Mouse (Mus musculus) hindbrain, embryonic 13.5 days (tissue): Measurements from ENCODE around the gene Strn4. TPM values are rescaled to one million over a fixed set of nuclear protein-coding genes. Genes with fewer than 3 reads are reported as not detected.
A peak's percentile ranks its signal among the peaks of the same experiment; 100 is the strongest.

ENCODE experiments used
- ATAC-seq: fragments of 200-750 bp; cut with Nextera tagmentation; 2 replicates; pipeline ENCODE4 v1.8.0; 2017; ENCODE audit warnings: moderate TSS enrichment; ENCODE audit not compliant: low FRiP score
- H3K27ac ChIP-seq: fragments of 300-500 bp; sonication (generic); 2 replicates; pipeline ENCODE4 v1.5.1; 2015; ENCODE audit warnings: inconsistent platforms, mild to moderate bottlenecking, moderate library complexity
- H3K27me3 ChIP-seq: fragments of 300-500 bp; sonication (generic); 2 replicates; pipeline ENCODE4 v1.6.1; 2015; ENCODE audit warnings: mild to moderate bottlenecking, inconsistent platforms
- H3K36me3 ChIP-seq: fragments of 300-500 bp; sonication (generic); 2 replicates; pipeline ENCODE4 v1.6.1; 2015; ENCODE audit warnings: mild to moderate bottlenecking, inconsistent platforms
- H3K4me1 ChIP-seq: fragments of 300-500 bp; sonication (generic); replicated peaks from 2 replicates; pipeline ENCODE4 v1.6.1; 2015; ENCODE audit warnings: inconsistent platforms
- H3K4me2 ChIP-seq: fragments of 300-500 bp; sonication (generic); 2 replicates; pipeline ENCODE4 v1.6.1; 2015; ENCODE audit warnings: inconsistent platforms, mild to moderate bottlenecking, moderate library complexity
- H3K4me3 ChIP-seq: fragments of 300-500 bp; sonication (generic); 2 replicates; pipeline ENCODE4 v1.5.1; 2015; ENCODE audit warnings: mild to moderate bottlenecking, inconsistent platforms
- H3K9ac ChIP-seq: fragments of 300-500 bp; sonication (generic); 2 replicates; pipeline ENCODE4 v1.6.1; 2015; ENCODE audit warnings: mild to moderate bottlenecking, inconsistent platforms
- H3K9me3 ChIP-seq: fragments of 300-500 bp; sonication (generic); 2 replicates; pipeline ENCODE4 v1.6.1; 2016; ENCODE audit warnings: inconsistent platforms
- WGBS: fragments of 180-500 bp; shearing (Covaris S2); methylation state at CpG from one replicate; pipeline ENCODE4 v1.1.7; 2015; 5-methylcytosine and 5-hydroxymethylcytosine counted together
- polyA plus RNA-seq: library from polyadenylated mRNA; unstranded; fragments of >200 nt; fragmentation: Nextera tagmentation; extraction: Ambion mirVana; gene quantifications from 2 replicates; pipeline ENCODE4 v1.2.1, GENCODE M21; 2015

Gene Strn4
- polyA plus RNA-seq, 1 experiment from 2014 or later = 159 TPM

- Histone ChIP-seq H3K4me3 (no peak overlapping the region), H3K4me1 (peaks cover 37% of the 10 kb centered on the region), H3K9me3 (no peaks in the 10 kb centered on the region), H3K4me2 (no peak overlapping the region), H3K9ac (no peak overlapping the region), H3K36me3 (peaks cover 9% of the 10 kb centered on the region), H3K27me3 (no peaks in the 10 kb centered on the region), H3K27ac (no peak overlapping the region)
- no peak for ATAC-seq
- 96% methylated on average over 9 of the region's 9 CpGs for WGBS
Measured at GRCm38 (mm10) chr7:16872478-16872877, 56.8 kb downstream of the Strn4 start.

GRCm38 (mm10) chr7:16873392-16873791, 57.7 kb downstream of the Strn4 start:
- H3K9me3 ChIP-seq = no peaks in the 10 kb centered on the region
- H3K27ac ChIP-seq = no peak overlapping the region
- H3K4me2 ChIP-seq = no peak overlapping the region
- H3K36me3 ChIP-seq = peaks cover 9% of the 10 kb centered on the region; the same call in 1 of the 2 replicates
- H3K4me3 ChIP-seq = no peak overlapping the region
- no peaks in the 10 kb centered on the region for H3K27me3 ChIP-seq
- H3K9ac ChIP-seq = no peak overlapping the region
- H3K4me1 ChIP-seq = peaks cover 37% of the 10 kb centered on the region
- ATAC-seq = no peak
- WGBS = 91% methylated on average over 4 of the region's 4 CpGs

- Histone ChIP-seq H3K36me3 (peaks cover 17% of the 10 kb centered on the region), H3K4me3 (peak overlapping the region; percentile 83), H3K27ac (peak overlapping the region; percentile 87), H3K4me2 (peak overlapping the region; percentile 47), H3K9me3 (no peaks in the 10 kb centered on the region), H3K4me1 (peaks cover 36% of the 10 kb centered on the region), H3K27me3 (no peaks in the 10 kb centered on the region), H3K9ac (peak overlapping the region; percentile 43; the same call in 1 of the 2 replicates)
- 4% methylated on average over 17 of the region's 17 CpGs for WGBS
- ATAC-seq = no peak
Measured at GRCm38 (mm10) chr7:16874190-16874589, 58.5 kb downstream of the Strn4 start.

- WGBS = under 1% methylated on average over 33 of the region's 33 CpGs
- peak overlapping the region; percentile 90 for H3K9ac ChIP-seq
- H3K4me1 ChIP-seq = peaks cover 32% of the 10 kb centered on the region
- peak; percentile 96 for ATAC-seq
- peaks cover 20% of the 10 kb centered on the region for H3K36me3 ChIP-seq
- H3K27me3 ChIP-seq = no peaks in the 10 kb centered on the region
- H3K4me3 ChIP-seq = peak overlapping the region; percentile 83
- peak overlapping the region; percentile 79 for H3K4me2 ChIP-seq
- H3K27ac ChIP-seq = peak overlapping the region; percentile 91
- no peaks in the 10 kb centered on the region for H3K9me3 ChIP-seq
Measured at GRCm38 (mm10) chr7:16874756-16875309, 59.1 kb downstream of the Strn4 start.

GRCm38 (mm10) chr7:16875310-16875325, 59.4 kb downstream of the Strn4 start, which contains the start of gene Dact3:
TSS of gene Dact3 (plus strand) at chr7:16875317.
- Histone ChIP-seq H3K27me3 (no peaks in the 10 kb centered on the region), H3K36me3 (peaks cover 20% of the 10 kb centered on the region), H3K4me3 (peak within 1 kb of the TSS; percentile 83), H3K4me2 (peak within 1 kb of the TSS; percentile 79), H3K4me1 (peaks cover 32% of the 10 kb centered on the region), H3K9me3 (no peaks in the 10 kb centered on the region), H3K27ac (peak within 1 kb of the TSS; percentile 91), H3K9ac (peak within 1 kb of the TSS; percentile 90)
- no peak for ATAC-seq
- 0% methylated on average over 1 of the region's 1 CpGs for WGBS

- Histone ChIP-seq H3K36me3 (peaks cover 20% of the 10 kb centered on the region), H3K27ac (peak overlapping the region; percentile 91), H3K4me3 (peak overlapping the region; percentile 83), H3K4me2 (peak overlapping the region; percentile 79), H3K27me3 (no peaks in the 10 kb centered on the region), H3K4me1 (peaks cover 32% of the 10 kb centered on the region), H3K9me3 (no peaks in the 10 kb centered on the region), H3K9ac (peak overlapping the region; percentile 90)
- WGBS = 0% methylated on average over 30 of the region's 42 CpGs
- peak; percentile 67; the same call in 1 of the 2 replicates for ATAC-seq
Measured at GRCm38 (mm10) chr7:16875326-16875725, 59.6 kb downstream of the Strn4 start.

GRCm38 (mm10) chr7:16876006-16876405, 60.3 kb downstream of the Strn4 start:
- Histone ChIP-seq H3K4me1 (peaks cover 36% of the 10 kb centered on the region), H3K4me2 (peak overlapping the region; percentile 79), H3K9ac (peak overlapping the region; percentile 90), H3K4me3 (peak overlapping the region; percentile 83), H3K9me3 (no peaks in the 10 kb centered on the region), H3K27ac (0 out of 2 replicates have a peak overlapping the region, but pooled peaks have one; percentile 5), H3K36me3 (peaks cover 20% of the 10 kb centered on the region), H3K27me3 (no peaks in the 10 kb centered on the region)
- no peak for ATAC-seq
- 8% methylated on average over 11 of the region's 11 CpGs for WGBS

- Histone ChIP-seq H3K4me1 (peaks cover 36% of the 10 kb centered on the region), H3K27me3 (no peaks in the 10 kb centered on the region), H3K4me3 (peak overlapping the region; percentile 83), H3K36me3 (peaks cover 19% of the 10 kb centered on the region), H3K27ac (no peak overlapping the region; the same call in 1 of the 2 replicates), H3K9ac (peak overlapping the region; percentile 90), H3K4me2 (peak overlapping the region; percentile 79), H3K9me3 (no peaks in the 10 kb centered on the region)
- 2% methylated on average over 13 of the region's 13 CpGs for WGBS
- no peak for ATAC-seq
Measured at GRCm38 (mm10) chr7:16876608-16877007, 60.9 kb downstream of the Strn4 start.

- peaks cover 24% of the 10 kb centered on the region; the same call in 1 of the 2 replicates for H3K36me3 ChIP-seq
- ATAC-seq = no peak
Measured at GRCm38 (mm10) chr7:16877717-16878116, 62.0 kb downstream of the Strn4 start.

GRCm38 (mm10) chr7:16879796-16880547, 64.3 kb downstream of the Strn4 start:
- WGBS = 9% methylated on average over 8 of the region's 9 CpGs
- Histone ChIP-seq H3K27me3 (peaks cover 28% of the 10 kb centered on the region), H3K4me1 (peaks cover 30% of the 10 kb centered on the region), H3K36me3 (peaks cover 44% of the 10 kb centered on the region), H3K4me2 (no peak overlapping the region), H3K9me3 (no peaks in the 10 kb centered on the region), H3K4me3 (no peak overlapping the region), H3K27ac (peak overlapping the region; percentile 30), H3K9ac (0 out of 2 replicates have a peak overlapping the region, but pooled peaks have one; percentile 7)
- no peak for ATAC-seq

More at GRCm38 (mm10) chr7:16877717-16878116, 62.0 kb downstream of the Strn4 start:
- Histone ChIP-seq H3K4me1 (peaks cover 36% of the 10 kb centered on the region), H3K4me3 (no peak overlapping the region), H3K27me3 (peaks cover 5% of the 10 kb centered on the region; the same call in 1 of the 2 replicates), H3K27ac (no peak overlapping the region), H3K9ac (no peak overlapping the region), H3K9me3 (no peaks in the 10 kb centered on the region), H3K4me2 (no peak overlapping the region)
- WGBS = 84% methylated on average over 3 of the region's 3 CpGs

GRCm38 (mm10) chr7:16880615-16881014, 64.9 kb downstream of the Strn4 start:
- peaks cover 34% of the 10 kb centered on the region for H3K27me3 ChIP-seq
- H3K4me2 ChIP-seq = no peak overlapping the region
- ATAC-seq = no peak
- H3K9me3 ChIP-seq = no peaks in the 10 kb centered on the region
- H3K9ac ChIP-seq = no peak overlapping the region
- no peak overlapping the region for H3K4me3 ChIP-seq
- H3K4me1 ChIP-seq = peaks cover 29% of the 10 kb centered on the region
- peak overlapping the region; percentile 30; the same call in 1 of the 2 replicates for H3K27ac ChIP-seq
- H3K36me3 ChIP-seq = peaks cover 51% of the 10 kb centered on the region
- 8% methylated on average over 5 of the region's 5 CpGs for WGBS

- Histone ChIP-seq H3K4me2 (no peak overlapping the region), H3K4me3 (no peak overlapping the region), H3K36me3 (peaks cover 72% of the 10 kb centered on the region), H3K4me1 (peaks cover 12% of the 10 kb centered on the region), H3K27ac (no peak overlapping the region), H3K9me3 (no peaks in the 10 kb centered on the region), H3K27me3 (peaks cover 59% of the 10 kb centered on the region), H3K9ac (no peak overlapping the region)
- WGBS = 92% methylated on average over 6 of the region's 6 CpGs
- no peak for ATAC-seq
Measured at GRCm38 (mm10) chr7:16883162-16883561, 67.5 kb downstream of the Strn4 start.

GRCm38 (mm10) chr7:16884334-16884733, 68.6 kb downstream of the Strn4 start:
- Histone ChIP-seq H3K36me3 (peaks cover 62% of the 10 kb centered on the region), H3K27ac (no peak overlapping the region), H3K9me3 (no peaks in the 10 kb centered on the region), H3K9ac (no peak overlapping the region), H3K4me1 (peaks cover 12% of the 10 kb centered on the region), H3K4me3 (no peak overlapping the region), H3K27me3 (peaks cover 69% of the 10 kb centered on the region), H3K4me2 (no peak overlapping the region)
- ATAC-seq = no peak
- WGBS = 61% methylated on average over 4 of the region's 4 CpGs
